Mouse (Mus musculus) induced T-regulatory cell, adult 2 months (primary cell): Measurements from ENCODE around the gene Paqr9.
"Not testable (repeated sequence)": the region's sequence is repeated elsewhere in the genome, so short reads cannot be mapped to it uniquely, and the experiment has no call there.

Source experiments
- DNase-seq: peaks from one replicate; pipeline ENCODE4 v3.0.0-alpha.2; 2012; ENCODE audit warnings: low read depth

Gene Paqr9

DNA sequence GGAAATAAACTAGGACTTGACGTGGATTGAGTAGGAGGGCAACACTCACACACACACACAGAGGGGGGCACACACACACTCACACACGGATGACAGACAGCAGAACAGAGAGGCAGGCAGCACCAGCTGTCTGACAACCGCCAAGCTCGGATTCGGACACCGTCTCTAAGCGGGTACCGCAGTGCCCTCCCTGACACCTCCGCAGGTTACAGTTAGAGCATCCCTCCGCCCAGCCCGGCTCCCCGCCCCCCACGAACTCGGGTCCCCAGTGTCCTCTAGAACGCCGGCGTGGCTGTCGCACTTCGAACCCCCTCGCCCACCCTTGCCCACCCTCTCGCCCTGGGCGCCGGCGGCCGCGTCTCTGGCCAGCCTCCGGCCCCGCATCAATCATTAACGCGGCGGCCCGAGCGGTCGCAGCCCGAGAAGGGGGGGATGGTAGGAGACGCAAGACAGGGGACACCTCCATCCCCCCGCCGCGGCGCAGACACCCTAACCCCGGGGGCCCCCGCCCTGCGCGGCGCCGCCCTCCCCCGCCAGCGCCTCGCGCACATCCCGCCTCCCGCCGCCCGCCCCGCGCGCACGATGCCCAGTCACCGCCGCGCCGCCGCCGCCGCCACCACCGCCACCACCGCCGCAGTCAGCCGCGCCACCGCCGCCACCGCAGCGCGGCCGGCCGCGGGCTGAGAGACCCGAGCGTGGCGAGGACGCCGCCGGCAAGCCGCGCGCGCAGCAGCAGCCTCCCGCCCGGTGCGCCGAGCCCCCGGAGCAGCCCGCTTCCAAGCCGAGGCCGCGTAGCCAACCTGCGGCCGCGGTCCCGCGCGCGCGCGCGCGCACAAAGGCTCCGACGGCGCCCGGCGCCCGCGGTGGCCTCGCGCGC lies at the start of gene Paqr9:
Gene Paqr9 (plus strand): TSS at position 599 of the 877 bp plus-strand sequence.
- DNase-seq = peak; percentile 10

DNA sequence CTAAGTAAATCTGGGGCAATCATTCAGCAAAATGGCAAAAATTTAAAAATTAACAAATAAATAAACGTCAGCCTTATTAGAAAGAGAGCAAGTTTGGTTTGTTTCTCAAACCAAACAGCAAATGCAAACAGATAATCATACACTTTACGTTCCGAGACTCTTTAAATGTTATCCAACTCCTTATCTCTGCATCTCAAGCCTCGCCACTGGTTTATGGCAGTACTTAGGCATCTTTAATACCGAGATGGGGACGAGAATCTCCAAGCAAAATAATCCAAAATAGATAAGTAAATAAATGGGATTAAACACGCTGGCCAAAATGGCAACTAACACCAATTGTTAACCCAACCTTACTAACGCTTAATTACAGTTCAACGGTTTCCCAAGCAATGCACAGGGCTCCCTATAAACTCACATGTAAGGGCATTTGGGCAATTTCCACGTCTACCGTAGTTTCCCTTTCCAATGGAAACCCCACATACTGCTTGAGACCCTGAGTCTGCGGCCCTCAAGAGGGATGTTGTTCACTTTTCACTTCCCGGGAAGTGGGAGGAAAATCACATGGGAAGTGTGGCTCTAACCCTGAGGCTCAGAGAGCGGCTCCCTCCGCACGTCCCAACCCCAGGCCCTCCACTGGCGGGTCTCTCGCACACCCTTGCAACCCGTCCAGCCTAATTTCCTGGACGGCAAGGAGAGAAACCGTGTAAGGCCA lies 48.6 kb upstream of the Paqr9 start:
- DNase-seq = peak; percentile 13

DNA sequence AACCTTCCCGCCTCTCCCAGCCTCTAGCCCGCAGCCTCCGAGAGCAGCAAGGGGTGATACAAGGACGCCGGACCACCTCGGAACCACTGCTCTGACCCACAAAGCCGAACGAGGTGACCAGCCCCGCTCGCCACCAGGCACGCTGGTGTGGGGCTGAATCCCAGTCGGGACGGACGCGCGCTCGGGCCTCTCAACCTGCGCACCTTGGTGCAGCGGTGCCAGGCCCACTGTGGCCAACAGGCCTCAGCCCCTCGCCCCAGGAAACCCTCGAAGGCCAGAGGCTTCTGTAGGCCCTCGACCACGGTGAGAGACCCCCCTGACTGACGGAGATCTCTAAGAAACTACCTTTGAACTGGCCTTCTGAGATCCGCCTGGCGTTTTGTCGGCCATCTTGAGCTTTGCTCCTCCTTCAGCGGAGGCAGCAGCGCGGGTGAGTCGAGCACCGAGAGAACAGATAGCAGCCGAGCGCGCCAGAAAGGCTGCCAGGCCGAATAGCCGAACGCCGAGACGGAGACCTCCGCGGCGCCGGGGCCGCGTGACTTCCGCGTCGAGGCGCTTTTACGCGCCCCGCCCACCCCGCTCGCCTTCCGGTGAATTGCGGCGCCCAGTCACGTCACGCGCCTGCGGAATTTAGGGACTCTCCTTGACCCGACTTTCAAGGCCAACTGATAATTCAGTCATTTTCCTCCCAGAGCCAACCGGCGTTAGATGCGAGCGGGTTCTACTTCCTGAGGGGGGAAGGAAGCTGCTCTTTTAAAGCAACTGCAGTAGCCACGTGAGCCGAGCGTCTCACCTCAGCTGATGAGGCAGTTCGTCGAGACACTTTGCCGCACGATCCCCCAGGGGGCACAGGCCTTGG lies 47.8 kb upstream of the Paqr9 start, which contains the start of gene U2surp:
Gene U2surp (minus strand): TSS at position 525 of the 859 bp plus-strand sequence.
- DNase-seq = peak; percentile 98

DNA sequence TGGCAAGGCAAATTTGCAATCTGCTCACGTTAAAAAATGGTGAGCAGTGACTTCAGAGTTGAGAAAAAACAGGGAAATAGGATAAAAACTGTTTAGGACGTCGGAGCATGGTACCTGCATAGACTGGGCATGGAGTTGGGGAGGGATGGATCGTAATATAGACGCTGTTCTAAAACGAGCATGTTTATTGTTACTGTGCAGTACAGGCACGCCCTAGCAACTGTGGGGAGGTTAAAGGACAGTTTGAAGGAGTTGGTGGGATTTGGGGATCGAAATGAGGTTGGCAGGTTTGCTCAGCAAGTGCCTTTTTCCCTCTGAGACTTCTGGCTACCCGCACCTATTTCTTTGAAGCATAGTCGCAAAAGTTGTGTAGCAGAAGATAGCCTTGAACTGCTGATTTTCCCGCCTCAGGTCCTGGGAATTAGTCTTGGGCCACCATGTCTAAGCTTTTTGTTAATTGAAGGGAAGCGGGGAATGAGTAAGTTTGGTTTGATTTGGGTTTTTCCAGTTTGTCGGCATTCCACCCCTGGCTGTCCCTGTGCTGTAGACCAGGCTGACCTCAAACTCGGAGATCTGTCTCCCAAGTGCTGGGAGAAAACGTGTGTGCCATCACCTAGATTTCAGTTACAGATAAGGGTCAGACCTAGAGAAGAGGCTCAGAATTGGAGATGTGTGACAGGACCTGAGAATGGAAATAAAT lies 47.0 kb upstream of the Paqr9 start:
- peak; percentile 43 for DNase-seq

DNA sequence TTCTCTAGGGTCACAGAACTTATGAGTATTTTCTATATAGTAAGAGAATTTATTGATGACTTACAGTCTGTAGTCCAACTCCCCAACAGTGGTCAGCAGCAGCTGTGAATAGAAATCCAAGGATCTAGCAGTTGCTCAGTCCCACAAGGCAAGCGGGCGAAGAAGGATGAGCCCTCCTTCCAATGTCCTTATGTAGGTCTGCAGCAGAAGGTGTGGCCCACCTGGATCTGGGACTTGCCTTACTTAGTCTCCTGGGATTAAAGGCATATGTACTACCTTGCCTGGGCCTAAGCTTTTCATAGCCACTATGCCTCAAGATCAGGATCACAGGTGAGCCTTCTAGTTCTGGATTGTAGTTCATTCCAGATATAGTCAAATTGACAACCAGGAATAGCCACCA lies 45.7 kb upstream of the Paqr9 start:
- DNase-seq = no peak

DNA sequence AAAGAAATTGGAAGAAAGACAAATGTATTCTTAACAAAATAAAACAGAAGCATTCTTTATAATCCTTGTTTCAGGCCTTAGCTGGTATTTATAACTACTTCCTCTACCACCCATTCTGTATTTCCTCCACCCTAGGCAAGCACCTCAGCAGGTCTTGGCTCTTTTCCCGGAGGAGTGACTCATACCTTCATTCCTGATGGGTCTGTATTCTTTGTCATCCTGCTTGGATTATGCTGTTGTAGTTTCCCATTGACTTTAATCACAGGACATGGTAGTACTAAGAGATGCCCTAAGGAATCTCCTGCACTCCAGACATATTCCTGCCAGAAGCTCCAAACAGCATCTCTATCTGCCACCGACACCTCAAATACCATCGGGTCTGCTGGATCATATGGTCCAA lies 45.1 kb upstream of the Paqr9 start:
- not testable (repeated sequence) for DNase-seq

DNA sequence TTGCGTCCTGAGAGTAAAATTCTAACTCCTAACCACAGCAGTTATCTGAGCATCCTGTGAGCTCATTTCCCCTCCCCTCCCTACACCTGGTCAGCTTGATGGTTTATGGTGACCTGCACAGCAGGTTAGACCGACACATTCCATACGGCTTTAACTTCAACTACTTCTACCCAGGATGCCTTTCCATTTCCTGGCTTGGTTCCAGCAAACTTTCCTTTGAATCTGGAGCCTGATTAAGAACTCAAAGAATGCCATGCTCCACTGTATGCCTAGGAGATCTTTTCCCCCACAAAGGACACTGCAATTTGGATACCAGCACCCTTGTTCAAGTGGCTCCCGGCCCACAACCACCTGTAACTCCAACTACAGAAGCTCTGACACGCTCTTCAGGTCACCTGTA lies 38.9 kb upstream of the Paqr9 start:
- no peak for DNase-seq

DNA sequence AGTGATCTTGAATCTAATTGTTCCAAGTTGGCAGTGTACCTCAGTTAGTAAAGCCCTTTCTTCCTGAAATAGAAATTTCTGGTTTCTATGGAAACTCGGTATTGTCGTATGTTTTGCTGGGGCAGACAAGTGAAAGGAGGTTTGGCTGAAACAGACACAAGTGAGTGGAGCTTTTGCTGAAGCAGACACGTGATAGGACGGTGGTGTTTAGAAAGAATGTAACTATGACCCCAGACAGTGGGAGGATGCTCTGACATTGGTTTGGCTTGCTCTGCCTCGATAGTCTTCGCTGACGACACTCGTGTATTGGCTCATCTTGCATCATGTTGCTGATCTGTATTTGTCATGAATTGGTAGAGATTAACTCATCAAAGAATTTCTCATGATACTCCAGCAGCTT lies 38.4 kb upstream of the Paqr9 start:
- no peak for DNase-seq

DNA sequence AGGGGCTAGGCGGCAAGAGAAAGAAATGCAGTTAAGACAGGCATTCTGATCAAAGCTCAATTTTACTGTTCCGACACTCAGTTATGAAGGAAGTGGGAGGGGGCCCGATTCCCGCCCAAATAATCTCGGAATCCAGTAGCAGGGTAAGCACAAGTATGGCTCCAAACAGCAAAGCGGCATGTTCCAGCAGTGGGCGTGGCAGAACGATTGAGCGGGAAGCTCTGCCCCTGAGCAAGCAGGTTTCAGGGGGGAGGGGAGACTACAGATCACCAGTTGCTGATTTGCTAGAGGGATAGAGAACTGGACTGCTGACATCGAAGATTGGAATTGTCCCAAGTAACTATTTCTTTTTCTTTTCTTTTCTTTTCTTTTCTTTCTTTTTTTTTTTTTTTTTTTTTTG lies 37.9 kb upstream of the Paqr9 start:
- DNase-seq = no peak

DNA sequence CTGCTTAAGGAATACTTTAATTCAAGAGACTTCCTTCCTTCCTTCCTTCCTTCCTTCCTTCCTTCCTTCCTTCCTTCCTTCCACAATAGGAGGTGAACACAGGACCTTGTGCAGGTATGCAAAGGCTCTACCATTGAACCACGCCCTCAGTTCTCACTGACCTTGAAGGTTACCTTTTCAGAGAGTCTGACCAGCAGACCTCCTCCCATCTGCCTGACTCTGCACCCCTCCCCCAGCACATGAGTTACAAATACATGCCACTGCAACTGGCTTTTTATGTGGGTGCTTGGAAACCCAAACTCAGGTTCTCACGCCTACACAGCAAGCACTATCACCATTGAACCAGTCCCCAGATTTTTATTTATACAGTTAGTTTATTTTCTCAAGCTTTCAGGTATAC lies 36.9 kb upstream of the Paqr9 start:
- no peak for DNase-seq

DNA sequence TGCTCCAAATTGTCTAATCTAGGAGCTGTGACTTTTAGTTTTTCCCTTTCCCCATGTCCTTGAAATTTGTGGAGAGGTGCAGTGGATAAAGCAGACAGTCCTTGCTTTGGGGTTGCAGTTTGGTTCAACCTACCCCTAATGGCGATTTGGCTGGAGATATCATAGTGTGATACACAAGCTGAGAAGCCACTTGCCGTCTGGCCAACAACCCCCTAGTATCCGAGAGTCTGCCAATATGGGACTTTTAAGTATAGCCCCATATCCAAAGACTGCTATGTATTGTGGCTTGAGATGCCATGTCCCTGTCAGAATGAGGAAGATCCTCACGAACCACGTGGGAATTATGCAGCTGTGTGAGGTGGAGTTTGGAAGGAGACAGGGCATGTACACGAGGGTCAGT lies 34.1 kb upstream of the Paqr9 start:
- no peak for DNase-seq

DNA sequence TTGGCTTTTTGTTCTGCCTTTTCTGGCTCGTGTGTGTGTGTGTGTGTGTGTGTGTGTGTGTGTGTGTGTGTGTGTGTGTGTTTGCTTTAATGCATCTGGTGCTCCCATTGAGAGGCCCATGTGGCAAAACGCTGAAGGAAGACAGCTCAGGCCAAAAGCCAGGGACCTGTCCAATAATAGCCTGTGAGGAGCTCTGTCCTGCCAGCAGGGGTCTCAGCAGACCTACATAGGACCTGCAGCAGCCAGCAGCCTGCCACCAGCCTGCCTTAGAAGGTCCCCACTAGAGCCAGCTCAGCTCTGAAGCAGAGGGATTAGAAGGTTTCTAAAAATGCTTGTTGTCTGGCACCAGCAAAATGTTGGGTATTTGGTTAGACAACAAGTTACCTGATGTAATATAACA lies 33.5 kb upstream of the Paqr9 start:
- DNase-seq = no peak

DNA sequence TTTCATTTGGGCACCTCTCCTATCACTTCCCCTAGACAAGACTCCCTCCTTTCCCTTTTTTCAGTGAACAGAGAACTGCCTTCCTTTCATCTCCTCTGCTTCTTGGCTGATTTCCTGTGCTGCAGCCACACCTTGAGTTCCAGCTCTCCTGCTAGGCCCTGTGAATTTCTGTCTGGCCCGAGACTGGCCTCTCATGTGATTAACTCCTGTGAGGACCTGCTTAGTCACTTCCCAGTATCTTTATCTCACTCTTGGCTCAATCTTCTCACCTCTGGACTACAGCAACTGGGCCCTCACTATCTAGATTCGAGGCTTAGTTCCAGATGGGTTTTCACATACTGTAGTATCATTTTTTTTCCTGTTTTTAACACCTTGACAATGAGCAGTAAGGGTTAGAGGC lies 31.8 kb upstream of the Paqr9 start:
- DNase-seq = no peak

DNA sequence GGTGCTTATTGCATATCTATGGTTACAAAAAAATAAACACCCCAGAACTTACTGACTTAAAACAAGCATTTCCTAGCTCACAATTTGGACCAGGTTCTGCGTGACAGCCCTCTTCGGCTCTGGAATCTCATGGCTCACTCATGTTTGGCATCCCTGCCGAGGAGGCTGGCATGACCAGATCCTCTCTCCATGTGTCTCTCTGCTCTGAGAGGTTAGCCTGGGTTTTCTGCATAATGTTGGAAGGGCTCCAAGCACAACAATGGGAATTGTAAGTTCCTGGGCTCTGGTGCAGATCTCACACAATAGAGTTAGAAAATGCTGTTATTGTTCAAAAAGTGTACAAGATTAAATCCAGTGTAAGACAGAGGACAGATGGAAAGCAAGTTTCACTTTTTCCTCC lies 28.3 kb upstream of the Paqr9 start:
- no peak for DNase-seq

DNA sequence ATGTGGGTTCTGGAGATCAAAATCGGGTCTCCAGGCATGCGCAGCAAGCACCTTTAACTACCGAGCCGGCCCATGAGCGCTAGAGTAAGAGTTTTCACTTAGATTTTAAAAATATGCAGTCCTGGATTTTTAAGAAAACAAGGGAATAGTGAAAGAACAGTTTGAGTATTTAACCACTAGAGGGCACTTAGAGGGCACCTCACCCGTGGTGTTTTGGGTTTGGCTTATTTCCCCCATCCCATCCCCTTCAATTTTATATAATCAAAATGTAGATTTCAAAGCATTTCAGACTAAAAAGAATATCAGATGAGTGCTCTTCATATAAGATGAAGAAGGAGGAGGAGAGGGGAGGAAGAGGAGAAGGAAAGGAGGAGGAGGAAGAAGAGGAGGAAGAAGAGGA lies 25.6 kb upstream of the Paqr9 start:
- peak; percentile 19 for DNase-seq

DNA sequence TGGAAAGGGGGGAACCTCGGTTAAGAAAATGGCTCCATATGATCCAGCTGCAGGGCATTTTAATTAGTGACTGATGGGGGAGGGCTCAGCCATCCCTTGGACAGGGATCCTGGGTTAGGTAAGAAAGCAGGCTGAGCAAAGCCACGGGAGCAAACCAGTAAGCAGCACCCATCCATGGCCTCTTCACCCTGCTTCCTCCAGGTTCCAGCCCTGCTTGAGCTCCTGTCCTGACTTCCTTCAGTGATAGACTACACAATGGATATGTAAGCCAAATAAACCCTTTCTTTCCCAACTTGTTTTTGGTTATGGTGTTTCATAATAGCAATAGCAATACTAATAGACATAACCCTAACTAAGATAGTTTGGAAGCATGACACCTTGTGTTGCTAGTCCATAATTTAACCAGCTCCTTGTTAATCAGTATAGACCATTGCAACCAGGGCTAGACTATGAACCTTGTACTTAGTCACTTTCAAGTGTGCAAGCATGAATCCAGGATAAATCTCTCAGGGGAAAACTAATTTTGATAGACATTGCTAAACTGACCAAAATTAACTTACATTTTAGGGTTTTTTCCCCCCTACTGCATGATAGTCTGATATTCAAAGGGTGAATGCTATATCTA lies 20.2 kb upstream of the Paqr9 start:
- no peak for DNase-seq

DNA sequence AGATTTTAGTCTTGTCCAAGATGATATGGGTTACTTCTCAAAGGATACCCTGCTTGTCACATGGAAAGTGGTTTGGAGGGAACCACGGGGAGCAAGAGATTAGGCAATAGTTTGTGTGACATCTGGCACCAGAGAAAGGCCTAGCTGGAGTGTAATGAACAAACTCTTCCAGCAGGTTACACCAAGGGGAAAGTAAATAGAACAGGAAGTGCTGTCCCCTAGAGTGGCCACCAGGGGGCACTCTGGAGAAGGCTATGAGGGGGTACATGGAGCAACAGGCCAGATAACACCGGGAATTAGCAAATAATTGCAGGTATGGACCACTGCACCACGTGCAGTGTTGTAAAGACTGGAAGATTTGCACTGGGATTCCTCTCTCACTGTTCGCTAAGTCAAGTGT lies 19.0 kb upstream of the Paqr9 start:
- DNase-seq = peak; percentile 66

DNA sequence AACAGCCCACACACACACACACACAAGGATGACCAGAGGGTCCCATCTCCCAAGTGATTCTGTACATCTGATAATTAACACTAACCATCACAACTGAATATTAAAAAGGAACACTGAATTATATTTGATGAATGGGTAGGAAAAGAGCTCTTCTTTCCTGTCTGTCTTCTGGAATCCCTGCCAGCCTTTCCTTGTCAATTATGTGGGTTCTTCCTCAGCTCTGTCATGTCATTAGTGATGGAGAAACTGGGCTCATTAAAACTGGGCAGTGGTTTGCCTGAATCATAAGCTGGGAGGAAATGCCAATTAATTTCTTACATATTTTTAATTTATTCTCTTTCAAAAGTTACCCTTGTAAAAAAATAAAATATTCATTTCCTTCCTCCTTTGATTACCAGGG lies 18.2 kb upstream of the Paqr9 start:
- no peak for DNase-seq

DNA sequence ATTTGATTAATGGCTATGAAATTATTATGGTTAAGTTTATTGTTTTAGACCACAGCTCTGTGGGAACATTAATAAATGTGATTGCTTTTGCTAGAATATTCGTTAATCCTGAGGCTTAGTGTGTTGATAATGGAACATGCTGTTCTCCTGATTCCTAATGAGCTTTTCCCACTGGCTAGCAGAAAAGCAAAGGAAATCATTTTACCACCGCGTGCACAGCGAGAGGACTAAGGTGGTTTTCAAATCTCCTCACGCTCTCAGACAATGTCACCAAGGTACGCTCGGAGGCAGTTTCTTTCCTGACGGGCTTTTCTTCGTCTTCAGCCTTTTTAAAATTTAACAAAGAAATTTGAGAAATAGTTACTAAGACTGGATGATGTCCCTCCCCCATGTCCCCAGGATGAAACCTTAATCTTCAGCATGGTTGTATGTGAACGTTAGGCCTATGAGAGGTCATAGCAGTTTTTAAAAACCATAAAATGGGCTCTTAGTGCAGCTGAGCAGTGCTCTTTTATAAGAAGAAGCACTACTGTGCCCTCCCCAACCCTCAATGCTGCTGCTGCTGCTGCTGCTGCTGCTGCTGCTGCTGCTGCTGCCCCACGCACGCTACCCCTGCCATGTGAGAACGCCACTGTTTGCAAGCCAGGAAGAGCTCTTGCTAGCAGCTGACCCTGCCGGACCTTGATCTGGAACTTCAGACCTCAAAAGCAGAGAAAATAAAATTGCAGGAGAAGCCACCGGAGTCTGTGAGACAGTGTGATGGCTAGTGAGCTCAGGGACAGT lies 17.6 kb upstream of the Paqr9 start:
- DNase-seq = no peak

DNA sequence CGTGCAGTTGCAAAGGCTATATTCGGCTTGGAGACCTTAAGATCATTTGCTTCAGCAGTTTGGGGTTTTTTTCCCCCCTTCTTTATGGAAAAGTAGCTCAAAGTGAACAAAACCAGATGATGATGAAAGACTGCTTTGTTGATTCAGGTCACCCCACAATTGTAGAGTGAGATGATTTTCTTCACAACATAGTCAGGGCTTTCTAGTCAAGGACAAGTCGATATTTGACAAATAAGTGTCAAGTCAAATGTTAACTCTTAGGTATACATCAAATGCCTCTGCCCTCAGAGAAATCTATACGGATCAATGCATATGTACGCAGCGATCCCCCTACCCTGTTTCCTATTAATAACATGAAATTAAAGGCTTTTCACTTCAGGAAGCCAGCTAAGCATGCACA lies 17.0 kb upstream of the Paqr9 start:
- no peak for DNase-seq

DNA sequence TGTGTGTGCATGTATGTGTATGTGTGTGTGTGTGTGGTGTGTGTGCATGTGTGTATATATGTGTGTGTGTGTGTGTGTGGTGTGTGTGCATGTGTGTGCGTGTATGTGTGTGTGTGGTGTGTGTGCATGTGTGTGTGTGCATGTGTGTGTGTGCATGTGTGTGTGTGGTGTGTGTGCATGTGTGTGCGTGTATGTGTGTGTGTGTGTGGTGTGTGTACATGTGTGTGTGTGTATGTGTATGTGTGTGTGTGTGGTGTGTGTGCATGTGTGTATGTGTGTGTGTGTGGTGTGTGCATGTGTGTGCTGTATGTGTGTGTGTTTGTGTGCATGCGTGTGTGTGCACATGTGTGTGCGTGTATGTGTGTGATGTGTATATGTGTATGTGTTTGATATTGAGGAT lies 14.9 kb upstream of the Paqr9 start:
- no peak for DNase-seq
